Mouse (Mus musculus): ENCODE results near the gene Lias.

Lias gene

DNA sequence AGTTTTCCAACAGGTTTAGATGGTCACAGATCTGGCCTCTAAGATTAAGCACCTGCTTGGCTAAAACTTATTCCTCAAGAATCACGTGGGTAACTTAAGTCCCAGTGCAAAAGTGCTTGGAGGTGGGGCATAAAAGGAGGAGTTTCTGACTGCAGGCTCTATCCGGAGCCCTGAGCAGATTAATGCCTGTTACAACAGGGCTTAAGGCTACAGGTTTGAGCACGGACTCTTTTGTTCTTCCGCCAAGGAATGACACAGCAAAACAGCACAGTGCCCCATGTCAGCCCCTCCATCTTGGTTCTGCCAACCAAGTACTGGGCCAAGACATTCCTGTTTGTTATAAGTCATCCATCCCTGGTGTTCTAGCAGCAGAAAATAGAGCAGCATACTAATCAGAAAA, 37.0 kb downstream of the Lias start:
- no peak for DNase-seq

DNA sequence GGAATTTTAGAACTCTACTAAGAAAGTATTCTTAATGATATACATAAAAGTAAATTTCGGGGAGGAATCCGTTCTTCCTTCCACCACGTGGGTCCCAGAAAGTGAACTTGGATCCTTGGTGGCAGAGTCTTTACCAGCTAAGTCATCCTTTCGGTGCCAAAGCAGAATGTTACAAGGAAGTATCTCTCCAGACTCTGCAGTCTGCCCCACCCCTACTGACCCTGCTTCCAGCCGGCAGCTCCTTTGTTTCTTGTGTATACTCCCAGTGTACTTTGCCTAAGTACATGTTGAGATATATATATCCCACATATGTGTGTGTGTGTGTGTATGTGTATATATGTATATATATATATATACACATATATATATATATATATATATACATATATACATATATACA, 38.1 kb downstream of the Lias start:
- no peak for DNase-seq

DNA sequence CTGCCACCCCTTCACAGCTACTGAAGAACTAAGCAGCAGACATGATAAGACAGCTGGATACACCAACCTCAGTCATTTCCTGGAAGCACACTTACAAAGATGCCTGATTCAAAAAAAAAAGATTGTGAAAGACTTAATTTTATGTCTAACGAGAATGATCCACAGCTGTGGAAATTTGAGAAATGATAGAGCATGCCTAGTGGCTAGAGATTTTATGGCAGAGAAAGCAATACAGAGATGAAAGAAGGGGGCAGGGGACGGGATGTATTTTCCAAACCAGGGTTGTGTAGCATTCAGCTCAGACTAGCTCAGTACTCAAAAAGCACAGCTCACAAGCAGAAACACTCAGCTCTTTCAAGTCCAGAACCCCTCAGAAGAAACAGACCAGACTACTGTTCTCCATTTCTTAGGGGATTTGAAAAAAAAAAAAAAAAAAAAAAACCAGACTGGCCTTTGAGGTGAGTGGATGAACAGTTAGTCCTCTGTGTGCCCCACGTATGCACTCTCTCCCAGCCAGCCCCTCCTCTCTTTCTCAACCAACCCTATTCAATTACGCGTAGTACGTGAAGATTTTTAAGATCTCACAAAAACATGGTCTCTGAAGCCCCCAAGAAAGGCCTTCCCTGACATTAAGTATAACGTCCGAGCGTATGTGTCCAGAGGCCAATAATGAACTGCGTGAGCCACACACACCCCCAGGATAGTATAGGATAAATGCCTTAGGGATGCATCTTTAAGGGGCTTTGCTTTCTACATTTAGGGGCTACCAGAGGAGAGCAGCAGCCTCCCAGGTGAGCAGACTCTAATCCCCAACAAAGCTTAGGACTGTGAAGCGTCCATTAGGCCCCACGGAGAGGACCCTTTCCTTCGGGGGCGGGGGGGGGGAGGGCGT, 43.4 kb downstream of the Lias start:
- DNase-seq, result peak; percentile 4

DNA sequence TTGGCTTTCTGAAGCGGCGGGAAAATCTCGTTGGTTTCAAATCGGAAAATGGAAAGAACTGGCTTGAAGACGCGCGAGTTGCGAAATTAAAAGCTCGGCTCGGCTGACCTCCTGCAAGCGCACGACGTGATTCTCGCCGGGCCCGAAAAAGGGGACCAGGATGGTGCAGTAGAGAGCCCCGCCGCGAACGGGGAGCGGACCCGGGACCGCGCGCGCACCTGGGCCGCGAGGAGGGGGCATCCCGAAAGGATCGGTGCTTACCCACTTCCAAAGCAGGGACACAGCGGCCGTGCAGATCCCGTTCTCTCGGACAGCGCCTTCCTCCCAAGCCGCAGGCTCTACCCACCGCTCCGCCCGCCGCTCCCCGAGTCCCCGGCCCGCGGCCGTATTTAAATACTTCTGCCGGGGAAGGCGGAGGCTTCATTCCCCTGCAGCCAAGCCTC, 44.1 kb downstream of the Lias start:
- DNase-seq, result no peak

DNA sequence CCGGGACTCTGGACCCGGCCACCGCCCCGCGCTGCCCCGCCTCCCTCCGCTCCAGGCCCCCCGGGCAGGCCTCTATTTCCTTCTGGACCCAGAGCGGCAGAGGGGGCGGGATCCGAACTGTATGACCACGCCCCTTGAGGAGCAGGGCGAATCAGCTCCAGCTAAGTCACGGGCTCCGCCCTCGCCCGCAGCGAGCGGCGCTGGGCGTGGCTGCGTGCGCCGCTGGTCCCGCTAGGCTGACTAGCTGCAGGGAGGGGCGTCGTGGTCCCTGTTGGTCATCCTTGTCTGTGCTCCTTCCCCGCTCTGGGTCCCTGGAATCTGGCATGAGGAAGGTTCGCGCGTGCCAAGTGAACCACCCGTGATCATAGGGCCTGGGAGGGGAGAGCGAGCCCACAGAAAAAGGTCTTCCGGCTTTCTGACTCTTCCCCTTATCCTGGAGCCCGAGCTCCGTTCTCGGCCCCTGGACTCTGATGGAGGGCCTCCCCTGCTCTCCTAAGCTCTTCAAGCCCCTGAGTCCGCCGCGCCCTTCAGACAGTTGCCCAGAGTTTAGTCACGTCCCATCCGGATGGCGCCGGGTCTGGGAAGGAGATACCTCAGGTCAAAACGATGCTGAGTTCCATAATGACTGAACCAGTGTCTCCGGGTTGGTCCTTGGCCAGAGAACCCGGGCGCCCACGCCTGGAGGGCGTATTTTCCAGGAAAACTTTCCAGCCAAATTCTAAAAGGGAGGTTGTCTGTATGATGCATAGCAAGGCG, 44.7 kb downstream of the Lias start, which contains the start of gene Ugdh:
Gene Ugdh, minus strand, starts transcription at position 144 of the 756 bp plus-strand sequence.
- peak; percentile 98 for DNase-seq

DNA sequence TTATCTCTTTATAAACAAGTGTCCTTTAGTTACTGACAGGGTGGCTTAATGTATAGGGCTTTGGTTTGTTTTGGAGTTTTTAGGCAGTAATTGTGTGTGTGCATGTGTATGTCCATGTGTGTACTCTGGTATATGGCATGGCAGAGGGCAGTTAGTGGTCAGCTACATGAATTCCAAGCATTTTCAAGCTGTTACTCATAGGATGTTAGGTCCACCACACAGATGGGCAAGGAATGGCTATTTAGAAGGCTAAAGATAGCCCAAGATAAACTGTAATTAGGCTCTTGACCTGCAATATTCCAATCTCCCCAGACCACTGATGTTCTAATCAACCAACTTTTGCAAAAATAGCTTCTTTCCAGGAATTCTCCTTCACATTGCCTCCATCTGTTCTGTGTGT, 46.7 kb downstream of the Lias start:
- no peak for DNase-seq

DNA sequence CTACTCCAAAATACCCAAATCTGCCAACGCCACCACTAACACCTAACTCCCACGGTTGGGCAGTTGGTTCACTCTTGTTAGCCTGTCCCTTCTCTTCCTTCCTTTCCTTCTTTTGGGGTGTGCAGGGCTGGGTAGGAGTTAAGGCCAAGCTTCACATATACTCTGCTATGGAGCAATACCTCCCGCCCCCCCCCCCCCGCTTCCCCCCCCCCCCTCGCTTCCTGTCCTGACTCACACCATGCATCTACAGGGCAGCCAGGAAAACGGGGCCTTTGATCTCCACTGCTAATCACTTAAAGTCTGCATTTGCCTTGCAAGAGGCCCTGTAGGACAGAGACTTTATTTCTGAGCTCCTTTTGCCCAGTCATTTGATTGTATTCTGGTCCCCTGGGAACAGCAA, 53.7 kb downstream of the Lias start:
- no peak for DNase-seq

DNA sequence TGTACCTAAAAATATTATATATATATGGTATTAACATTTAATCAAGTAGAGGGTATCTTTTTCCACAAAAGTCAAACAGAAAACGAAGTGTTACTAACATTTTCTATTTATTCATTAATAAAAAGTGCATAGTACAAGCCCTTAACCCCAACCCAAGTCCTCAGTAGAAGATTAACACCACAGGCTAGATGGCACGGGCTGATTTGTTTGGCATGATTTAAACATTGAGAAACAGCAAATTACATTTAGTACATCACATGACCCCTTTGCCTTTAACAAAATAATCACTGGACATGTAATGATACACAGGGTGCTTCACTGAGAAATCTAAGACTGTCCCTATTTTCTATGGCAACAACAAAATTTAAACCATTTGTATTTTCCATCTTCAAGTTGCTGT, 55.5 kb downstream of the Lias start:
- no peak for DNase-seq

DNA sequence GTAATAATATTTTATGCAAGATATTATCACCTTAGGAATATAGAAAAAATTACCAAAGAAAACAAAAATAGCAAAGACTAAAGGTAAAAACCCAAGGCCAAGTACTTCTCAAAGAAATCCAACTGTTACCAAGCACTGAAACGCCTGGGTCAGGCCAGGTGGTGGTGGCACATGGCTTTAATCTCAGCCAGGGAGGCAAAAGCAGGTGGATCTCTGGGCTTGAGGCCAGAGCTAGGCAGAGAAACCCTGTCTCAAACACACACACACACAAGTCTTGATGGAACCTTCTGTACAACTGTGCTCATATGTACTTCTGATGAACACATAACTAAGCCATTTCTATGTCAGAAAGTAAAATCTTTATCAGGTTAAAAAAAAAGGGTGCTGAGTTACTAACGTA, 56.5 kb downstream of the Lias start:
- DNase-seq, result no peak

DNA sequence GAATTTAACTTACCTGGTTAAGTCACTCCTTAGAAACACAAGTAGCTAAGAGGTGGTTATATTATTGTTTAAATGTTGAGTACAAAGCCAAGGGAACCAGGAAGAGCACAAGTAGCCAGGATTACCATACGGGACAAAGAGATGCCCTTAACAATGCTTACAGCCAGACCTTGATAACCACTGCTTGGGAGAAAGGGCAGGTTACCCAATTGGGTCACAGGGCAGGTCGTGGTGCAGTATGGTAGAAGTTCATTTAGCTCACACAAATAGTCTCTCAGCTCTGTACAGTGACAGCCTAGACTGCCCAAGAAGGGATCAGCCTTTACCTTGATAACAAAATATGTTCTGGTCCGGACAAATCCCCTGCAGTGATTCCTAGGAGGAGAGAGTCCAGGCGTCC, 57.6 kb downstream of the Lias start:
- no peak for DNase-seq

DNA sequence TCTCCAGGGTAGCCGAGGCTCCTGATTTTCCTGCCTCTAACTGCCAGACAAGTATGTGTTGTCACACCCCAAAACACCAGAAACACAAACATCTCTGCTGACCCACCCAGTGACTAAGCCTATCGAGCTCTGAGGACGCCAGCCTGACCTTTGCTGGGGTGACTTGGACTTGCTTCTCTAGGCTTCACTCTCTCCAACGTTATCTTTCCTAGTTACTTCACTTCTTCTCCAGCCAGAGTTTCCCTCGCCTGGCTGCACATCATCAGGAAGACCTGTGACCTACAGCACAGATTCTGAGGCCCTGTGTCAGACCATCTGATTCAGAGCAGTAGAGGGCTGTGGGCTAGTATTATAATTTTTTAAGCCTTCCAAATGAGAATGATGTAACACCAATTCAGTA, 63.5 kb downstream of the Lias start:
- DNase-seq, result no peak

DNA sequence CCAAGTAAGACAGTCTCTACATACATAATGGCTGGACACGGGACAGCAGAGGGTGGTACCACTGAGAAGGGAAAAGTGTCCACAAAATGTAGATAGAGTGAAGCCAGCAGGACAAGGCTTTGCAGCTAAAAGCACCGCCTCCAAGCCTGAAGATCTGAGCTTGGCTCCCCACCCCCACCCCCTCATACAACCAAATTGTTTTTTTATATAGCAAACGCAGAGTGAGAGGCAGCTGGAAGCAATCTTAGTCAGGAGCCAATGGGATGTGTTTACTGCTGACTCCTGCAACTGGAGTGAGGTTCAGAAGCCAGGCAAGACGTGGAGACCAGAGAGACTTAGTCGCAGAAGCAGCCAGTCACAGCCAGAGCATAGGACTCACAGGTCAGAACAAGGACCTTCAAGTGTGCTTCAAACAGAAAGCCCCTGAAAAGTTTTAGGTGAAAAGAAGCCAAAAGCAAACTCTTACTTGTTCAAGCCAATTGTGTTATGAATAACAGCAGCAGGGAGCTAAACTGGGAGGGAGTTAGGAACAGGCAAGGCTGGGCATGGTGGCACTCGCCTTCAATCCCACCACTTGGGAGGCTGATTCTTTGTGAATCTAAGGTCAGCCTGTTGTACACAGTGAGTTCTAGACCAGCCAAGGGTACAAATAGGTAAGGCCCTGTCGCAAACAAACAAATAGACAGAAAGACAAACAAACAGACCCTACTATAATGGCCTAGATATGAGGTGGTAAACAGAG, 66.0 kb downstream of the Lias start:
- DNase-seq, result no peak

DNA sequence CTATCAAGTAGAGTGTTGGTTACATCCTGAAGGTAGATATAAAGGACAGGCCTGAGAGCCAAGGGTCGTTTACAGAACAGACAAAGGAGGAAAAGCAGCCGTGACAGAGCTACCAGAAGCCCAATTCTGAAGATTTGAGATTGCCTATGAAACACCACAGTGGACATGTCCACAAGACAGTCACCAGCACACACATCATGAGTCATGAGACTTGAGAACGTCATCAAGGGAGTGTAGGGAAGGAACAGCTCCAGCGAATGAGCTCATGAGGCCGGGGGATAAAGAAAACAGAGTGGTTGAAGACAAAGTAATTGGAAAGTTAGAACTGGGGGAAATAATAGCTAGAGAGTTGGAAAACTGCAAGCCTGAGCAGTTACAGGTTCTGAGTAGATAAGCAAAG, 66.5 kb downstream of the Lias start:
- DNase-seq, result no peak

DNA sequence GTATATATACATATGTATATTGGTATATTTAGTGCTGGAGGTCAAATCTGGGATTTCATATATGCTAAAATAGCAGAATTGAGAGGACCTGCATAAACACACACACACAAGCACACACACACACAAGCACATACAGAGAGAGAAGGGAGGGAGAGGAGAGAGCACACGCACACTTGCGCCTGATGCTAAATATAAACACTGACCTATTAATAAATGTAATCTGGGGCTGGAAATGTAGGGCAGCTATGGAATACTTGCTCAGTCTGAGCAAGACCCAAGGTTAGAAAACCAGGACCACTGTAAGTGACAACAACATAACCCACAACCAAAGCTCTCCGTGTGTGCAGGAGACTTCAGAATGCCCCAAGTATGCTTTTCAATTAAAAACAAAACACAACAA, 68.2 kb downstream of the Lias start:
- no peak for DNase-seq
